Mouse (Mus musculus): ENCODE measurements at regions not wholly inside any gene's neighbourhood (a gene's known extent, or its start where the extent isn't known, plus 50 kb on each side); places are given as distances from the start of the nearest gene placed in this dataset.
A peak's percentile ranks its signal among the peaks of the same experiment; 100 is the strongest.

DNA sequence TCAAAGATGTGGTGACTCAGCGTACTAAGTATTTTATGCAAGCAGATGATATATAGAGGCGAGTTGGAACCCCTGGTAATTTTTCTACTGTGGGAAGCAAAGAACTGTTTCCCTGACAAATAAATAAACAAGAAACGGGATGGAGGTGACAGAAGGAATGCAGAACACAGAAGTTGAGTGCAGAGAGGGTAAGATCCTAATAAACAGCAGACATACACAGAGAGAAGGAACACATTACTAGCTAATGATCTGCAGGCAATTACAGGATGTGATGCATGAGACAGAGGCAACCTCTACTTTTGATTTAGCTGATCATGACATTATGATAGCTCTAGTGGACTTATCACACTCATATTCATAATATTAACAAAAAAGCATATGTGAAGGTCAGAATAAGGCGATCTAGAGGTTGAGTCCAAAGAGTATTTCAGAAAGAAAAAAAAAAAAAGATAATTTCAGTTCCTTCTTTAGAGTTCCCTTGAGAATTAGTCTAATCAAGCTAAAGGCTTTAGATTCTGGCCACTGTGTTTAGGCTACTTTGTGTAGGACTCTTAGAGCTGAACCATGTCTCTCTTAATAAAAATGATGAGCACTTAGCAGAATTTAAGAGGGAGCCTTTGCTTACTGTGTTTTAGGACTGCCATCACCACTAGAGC is 115.9 kb upstream of the Cadps start:
- H3K36me3 ChIP-seq, result no peaks in the 10 kb centered on the region
- no peak overlapping the region for H3K4me2 ChIP-seq (replicated peaks)
- H3K9ac ChIP-seq, result no peak overlapping the region
- WGBS, result 79% methylated on average over 4 of the region's 4 CpGs
- H3K27me3 ChIP-seq (replicated peaks), result no peaks in the 10 kb centered on the region
- no peak overlapping the region for H3K4me3 ChIP-seq
- H3K27ac ChIP-seq, result no peak overlapping the region
- no peaks in the 10 kb centered on the region for H3K4me1 ChIP-seq
- no peak for ATAC-seq (ENCODE audit: low FRiP score, low read depth)
- no peaks in the 10 kb centered on the region for H3K9me3 ChIP-seq

DNA sequence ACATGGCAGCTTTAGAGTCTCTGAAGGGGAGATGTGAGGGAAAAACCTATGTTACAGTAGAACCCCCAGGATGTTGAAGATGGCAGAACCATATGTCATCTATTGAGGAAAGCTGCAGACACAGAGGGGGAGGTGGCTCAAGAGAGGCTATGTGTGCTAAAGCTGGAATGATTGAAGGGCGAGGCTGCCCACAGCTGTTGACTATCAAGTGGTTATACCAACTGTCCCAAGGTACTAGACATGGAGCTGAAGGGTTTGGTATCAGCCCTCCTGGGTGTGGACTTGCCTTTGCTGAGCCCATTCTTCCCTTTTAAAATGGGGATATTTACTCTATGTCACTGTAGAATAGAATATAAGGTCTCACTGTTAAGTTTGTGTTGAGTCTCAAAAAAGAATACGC is 113.5 kb upstream of the Cadps start:
- Histone ChIP-seq H3K9ac (no peak overlapping the region), H3K4me2 (replicated peaks) (no peak overlapping the region), H3K27ac (no peak overlapping the region), H3K9me3 (no peaks in the 10 kb centered on the region), H3K27me3 (replicated peaks) (no peaks in the 10 kb centered on the region), H3K36me3 (no peaks in the 10 kb centered on the region), H3K4me3 (no peak overlapping the region), H3K4me1 (no peaks in the 10 kb centered on the region)
- no peak for ATAC-seq (ENCODE audit: low FRiP score, low read depth)
- 90% methylated on average over 2 of the region's 2 CpGs for WGBS

- Histone ChIP-seq H3K4me3 (no peak overlapping the region), H3K4me2 (replicated peaks) (no peak overlapping the region), H3K9ac (no peak overlapping the region), H3K4me1 (no peaks in the 10 kb centered on the region), H3K27me3 (replicated peaks) (no peaks in the 10 kb centered on the region), H3K27ac (no peak overlapping the region), H3K9me3 (no peaks in the 10 kb centered on the region), H3K36me3 (no peaks in the 10 kb centered on the region)
- 71% methylated on average over 5 of the region's 5 CpGs for WGBS
- no peak for ATAC-seq (ENCODE audit: low FRiP score, low read depth)
These were observed 108.9 kb upstream of the Cadps start for GRCm38 (mm10) chr14:12931668-12932384.

GRCm38 (mm10) chr14:12923617-12924016 is 100.7 kb upstream of the Cadps start:
- Histone ChIP-seq H3K27me3 (replicated peaks) (no peaks in the 10 kb centered on the region), H3K4me2 (replicated peaks) (no peak overlapping the region), H3K4me3 (no peak overlapping the region), H3K9ac (no peak overlapping the region), H3K9me3 (no peaks in the 10 kb centered on the region), H3K4me1 (no peaks in the 10 kb centered on the region), H3K36me3 (no peaks in the 10 kb centered on the region), H3K27ac (no peak overlapping the region)
- no peak for ATAC-seq (ENCODE audit: low FRiP score, low read depth)

GRCm38 (mm10) chr14:12915431-12915830 is 92.6 kb upstream of the Cadps start:
- no peaks in the 10 kb centered on the region for H3K4me1 ChIP-seq
- no peak overlapping the region for H3K4me2 ChIP-seq (replicated peaks)
- no peak for ATAC-seq (ENCODE audit: low FRiP score, low read depth)
- WGBS, result 89% methylated on average over 2 of the region's 2 CpGs
- H3K36me3 ChIP-seq, result no peaks in the 10 kb centered on the region
- no peaks in the 10 kb centered on the region for H3K9me3 ChIP-seq
- no peak overlapping the region for H3K4me3 ChIP-seq
- H3K27ac ChIP-seq, result no peak overlapping the region
- H3K27me3 ChIP-seq (replicated peaks), result no peaks in the 10 kb centered on the region
- H3K9ac ChIP-seq, result no peak overlapping the region

DNA sequence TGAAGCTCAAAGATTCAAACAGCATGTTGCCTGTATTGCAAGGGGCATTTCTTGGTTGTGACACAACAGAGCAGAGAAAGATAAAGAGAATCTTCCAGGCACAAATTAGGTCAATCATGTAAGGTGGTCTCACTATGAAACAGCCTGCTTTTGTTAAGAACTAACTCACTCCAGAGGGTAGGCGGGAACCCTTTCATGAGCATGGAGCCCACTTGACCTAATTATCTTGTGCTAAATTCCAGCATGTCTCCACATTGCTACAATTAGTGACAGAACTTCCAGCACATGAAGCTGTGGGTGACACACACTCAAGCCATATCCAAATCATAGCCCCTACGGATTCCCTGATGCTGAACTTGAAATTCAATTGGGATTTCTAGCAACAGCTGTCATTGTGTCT is 91.1 kb upstream of the Cadps start:
- WGBS, result 85% methylated on average over 2 of the region's 2 CpGs
- H3K4me1 ChIP-seq, result no peaks in the 10 kb centered on the region
- ATAC-seq (ENCODE audit: low FRiP score, low read depth), result no peak

DNA sequence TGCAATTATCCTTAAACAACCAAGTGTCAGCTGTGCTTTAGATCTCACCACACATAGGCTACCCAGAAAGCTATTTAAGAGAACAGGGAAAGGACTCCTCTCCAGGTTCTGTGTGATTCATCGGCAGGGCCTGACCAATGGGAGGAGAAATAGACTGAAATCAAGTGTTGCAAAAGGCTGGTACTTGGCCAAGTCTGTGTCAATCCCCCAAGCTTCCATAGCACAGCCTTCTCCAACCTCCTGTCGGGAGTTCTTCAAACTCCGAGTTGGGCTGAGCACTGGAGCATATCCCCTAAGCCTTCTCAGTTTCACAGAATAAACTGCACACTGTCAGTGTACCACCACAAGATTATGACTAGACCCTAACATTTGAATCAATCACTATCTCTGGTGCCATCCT is 90.5 kb upstream of the Cadps start:
- Histone ChIP-seq H3K9me3 (no peaks in the 10 kb centered on the region), H3K4me3 (no peak overlapping the region), H3K9ac (no peak overlapping the region), H3K4me1 (no peaks in the 10 kb centered on the region), H3K4me2 (replicated peaks) (no peak overlapping the region), H3K27ac (no peak overlapping the region), H3K36me3 (no peaks in the 10 kb centered on the region), H3K27me3 (replicated peaks) (no peaks in the 10 kb centered on the region)
- WGBS, result 86% methylated on average over 3 of the region's 3 CpGs
- no peak for ATAC-seq (ENCODE audit: low FRiP score, low read depth)

More for the DNA sequence above, 91.1 kb upstream of the Cadps start:
- no peak overlapping the region for H3K27ac ChIP-seq
- H3K4me2 ChIP-seq (replicated peaks), result no peak overlapping the region
- H3K9ac ChIP-seq, result no peak overlapping the region
- H3K36me3 ChIP-seq, result no peaks in the 10 kb centered on the region
- H3K4me3 ChIP-seq, result no peak overlapping the region
- H3K27me3 ChIP-seq (replicated peaks), result no peaks in the 10 kb centered on the region
- no peaks in the 10 kb centered on the region for H3K9me3 ChIP-seq

DNA sequence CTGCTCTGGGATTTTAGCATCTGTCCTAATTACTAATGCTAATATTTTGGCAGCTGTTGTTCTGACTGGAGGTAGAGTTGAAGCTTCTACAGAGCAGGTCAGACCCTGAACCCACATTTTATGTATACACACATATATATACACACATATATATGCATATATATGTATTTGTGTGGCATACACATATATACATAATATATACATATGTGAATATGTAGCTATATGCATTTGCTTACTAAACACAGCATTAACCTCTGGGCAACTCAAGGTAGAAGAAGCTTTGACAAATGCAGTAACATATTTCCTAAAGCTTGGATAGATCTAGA is 54.4 kb upstream of the Cadps start:
- Histone ChIP-seq H3K9me3 (no peaks in the 10 kb centered on the region), H3K27me3 (replicated peaks) (no peaks in the 10 kb centered on the region), H3K9ac (no peak overlapping the region), H3K4me2 (replicated peaks) (0 out of 2 replicates have a peak overlapping the region, but pooled peaks have one; percentile 24), H3K4me1 (no peaks in the 10 kb centered on the region), H3K27ac (0 out of 2 replicates have a peak overlapping the region, but pooled peaks have one; percentile 26), H3K4me3 (no peak overlapping the region), H3K36me3 (no peaks in the 10 kb centered on the region)
- ATAC-seq (ENCODE audit: low FRiP score, low read depth), result no peak

DNA sequence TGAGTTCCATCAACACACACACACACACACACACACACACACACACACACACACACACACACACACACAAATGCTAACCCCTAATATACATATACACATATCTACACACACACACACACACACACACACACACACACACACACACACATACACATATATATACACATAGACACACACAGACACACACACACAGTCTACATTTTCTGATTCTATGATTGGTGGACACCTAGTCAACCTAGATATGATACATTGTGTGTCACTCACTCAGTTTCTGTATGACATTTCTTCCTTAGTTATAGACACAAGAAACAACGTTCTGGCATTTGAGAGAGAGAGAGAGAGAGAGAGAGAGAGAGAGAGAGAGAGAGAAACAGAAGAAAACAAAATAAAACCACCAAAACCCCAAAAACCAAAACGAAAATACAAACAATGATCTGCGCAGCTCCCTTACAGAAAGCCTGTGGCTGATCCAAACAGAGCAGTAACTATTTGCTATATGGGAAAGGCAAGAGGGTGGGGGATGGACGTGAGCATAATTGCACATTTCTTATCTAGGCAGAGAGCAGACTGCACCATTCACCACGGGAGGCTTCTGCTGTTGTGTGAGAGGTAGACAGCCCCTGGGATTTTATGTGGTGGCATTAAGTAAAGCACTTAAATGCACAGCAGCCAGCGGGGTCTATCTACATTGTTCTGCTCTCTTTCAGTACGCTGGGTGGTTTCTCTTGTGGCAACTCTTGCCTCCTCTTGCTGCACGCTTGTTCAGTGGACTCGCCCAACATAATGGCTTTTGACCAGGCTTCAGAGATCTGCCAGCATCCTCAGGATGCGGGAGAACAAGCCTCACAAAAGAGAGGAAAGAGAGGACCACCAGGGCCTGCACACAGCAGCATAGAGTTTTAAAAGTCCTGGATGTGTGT is 53.8 kb upstream of the Cadps start:
- Histone ChIP-seq H3K4me2 (replicated peaks) (peak overlapping the region; percentile 24; the same call in 1 of the 2 replicates), H3K27me3 (replicated peaks) (no peaks in the 10 kb centered on the region), H3K36me3 (no peaks in the 10 kb centered on the region), H3K4me3 (no peak overlapping the region), H3K9ac (no peak overlapping the region), H3K27ac (peak overlapping the region; percentile 26; the same call in 1 of the 2 replicates), H3K4me1 (no peaks in the 10 kb centered on the region), H3K9me3 (no peaks in the 10 kb centered on the region)
- WGBS, result 38% methylated on average over 10 of the region's 10 CpGs
- peak; percentile 89 for ATAC-seq (ENCODE audit: low FRiP score, low read depth)

Data from neural tube, embryonic 12.5 days (tissue).